Mouse (Mus musculus) gastrocnemius, postnatal 10 days (tissue): ENCODE measurements at regions not wholly inside any gene's neighbourhood (a gene's known extent, or its start where the extent isn't known, plus 50 kb on each side); places are given as distances from the start of the nearest gene placed in this dataset.

Source experiments
- DNase-seq: peaks from one replicate; pipeline ENCODE4 v3.0.0; 2021; ENCODE audit warnings: mixed read lengths

GRCm38 (mm10) chr19:59646231-59646630, 188.1 kb downstream of the Emx2 start:
- no peak for DNase-seq

GRCm38 (mm10) chr19:59646656-59647055, 188.5 kb downstream of the Emx2 start:
- no peak for DNase-seq

- DNase-seq: no peak
Measured at GRCm38 (mm10) chr19:59649421-59649820, 191.2 kb downstream of the Emx2 start.

GRCm38 (mm10) chr19:59650611-59651329, 192.6 kb downstream of the Emx2 start:
- no peak for DNase-seq

GRCm38 (mm10) chr19:59653631-59654367, 195.6 kb downstream of the Emx2 start:
- no peak for DNase-seq

- DNase-seq: no peak
Measured at GRCm38 (mm10) chr19:59655321-59655720, 197.1 kb downstream of the Emx2 start.

- no peak for DNase-seq
Measured at GRCm38 (mm10) chr19:59669793-59670192, 211.6 kb downstream of the Emx2 start.

GRCm38 (mm10) chr19:59673537-59673936, 215.4 kb downstream of the Emx2 start:
- DNase-seq: no peak

- DNase-seq: no peak
Measured at GRCm38 (mm10) chr19:59679191-59679590, 221.0 kb downstream of the Emx2 start.

GRCm38 (mm10) chr19:59680356-59680755, 222.2 kb downstream of the Emx2 start:
- DNase-seq: no peak

- DNase-seq: no peak
Measured at GRCm38 (mm10) chr19:59684292-59684691, 226.1 kb downstream of the Emx2 start.

GRCm38 (mm10) chr19:59685826-59686717, 227.9 kb downstream of the Emx2 start:
- DNase-seq: no peak

GRCm38 (mm10) chr19:59687206-59687605, 229.0 kb downstream of the Emx2 start:
- no peak for DNase-seq

GRCm38 (mm10) chr19:59687681-59688080, 229.5 kb downstream of the Emx2 start:
- no peak for DNase-seq

- DNase-seq: no peak
Measured at GRCm38 (mm10) chr19:59691541-59692096, 233.4 kb downstream of the Emx2 start.

- DNase-seq: no peak
Measured at GRCm38 (mm10) chr19:59697628-59698027, 239.5 kb downstream of the Emx2 start.

- DNase-seq: no peak
Measured at GRCm38 (mm10) chr19:59700187-59700586, 242.0 kb downstream of the Emx2 start.

- no peak for DNase-seq
Measured at GRCm38 (mm10) chr19:59707106-59707505, 236.3 kb downstream of the Rab11fip2 start.

GRCm38 (mm10) chr19:59709180-59709579, 234.3 kb downstream of the Rab11fip2 start:
- DNase-seq: no peak

- DNase-seq: no peak
Measured at GRCm38 (mm10) chr19:59715086-59715485, 228.4 kb downstream of the Rab11fip2 start.

GRCm38 (mm10) chr19:59717813-59718483, 225.5 kb downstream of the Rab11fip2 start:
- DNase-seq: no peak

GRCm38 (mm10) chr19:59738541-59738940, 204.9 kb downstream of the Rab11fip2 start:
- no peak for DNase-seq
